Mouse (Mus musculus) C2C12 (cell line): ENCODE measurements at regions not wholly inside any gene's neighbourhood (a gene's known extent, or its start where the extent isn't known, plus 50 kb on each side); places are given as distances from the start of the nearest gene placed in this dataset.

Source experiments
- CTCF ChIP-seq: IDR thresholded peaks from one replicate; pipeline ENCODE4 v1.5.1; 2011; ENCODE audit not compliant: control insufficient read depth, insufficient read depth, insufficient read length
- FOSL1 ChIP-seq: IDR thresholded peaks from one replicate; pipeline ENCODE4 v1.8.0; 2011; ENCODE audit warnings: mild to moderate bottlenecking, low read length; ENCODE audit not compliant: poor library complexity, insufficient read depth, severe bottlenecking
- MYOD1 ChIP-seq: IDR thresholded peaks from one replicate; pipeline ENCODE4 v1.6.1; 2011; ENCODE audit warnings: low read depth; ENCODE audit not compliant: control insufficient read depth, insufficient read length

GRCm38 (mm10) chr3:137785871-137786270 lies 78.4 kb upstream of the H2afz start:
- TF ChIP-seq CTCF (no peak), FOSL1 (no peak), MYOD1 (no peak)
